Mouse (Mus musculus) cerebellum, adult 8-10 months (tissue): Measurements from ENCODE around the gene Zfp622.

Experiments used
- DNase-seq: peaks from one replicate; pipeline ENCODE4 v3.0.0; 2022

Gene Zfp622

GRCm38 (mm10) chr15:25984067-25984733, at the start of gene Zfp622:
TSS of gene Zfp622 (plus strand) at chr15:25984366.
- peak; percentile 89 for DNase-seq

- no peak for DNase-seq
These were observed 49.8 kb upstream of the Zfp622 start for GRCm38 (mm10) chr15:25934411-25934810.

- DNase-seq: no peak
These were observed 45.7 kb upstream of the Zfp622 start for GRCm38 (mm10) chr15:25938496-25938895.

GRCm38 (mm10) chr15:25940397-25941377, 43.5 kb upstream of the Zfp622 start:
- DNase-seq: no peak

- DNase-seq: no peak
These were observed 42.7 kb upstream of the Zfp622 start for GRCm38 (mm10) chr15:25941514-25941913.

- DNase-seq: no peak
These were observed 41.8 kb upstream of the Zfp622 start for GRCm38 (mm10) chr15:25942415-25942814.

GRCm38 (mm10) chr15:25943386-25944137, 40.6 kb upstream of the Zfp622 start:
- DNase-seq: no peak

GRCm38 (mm10) chr15:25945224-25945623, 38.9 kb upstream of the Zfp622 start:
- DNase-seq: no peak

GRCm38 (mm10) chr15:25946482-25946881, 37.7 kb upstream of the Zfp622 start:
- no peak for DNase-seq

GRCm38 (mm10) chr15:25947383-25947782, 36.8 kb upstream of the Zfp622 start:
- DNase-seq: no peak

GRCm38 (mm10) chr15:25948257-25949223, 35.6 kb upstream of the Zfp622 start:
- DNase-seq: no peak

- DNase-seq: no peak
These were observed 34.5 kb upstream of the Zfp622 start for GRCm38 (mm10) chr15:25949696-25950095.

- no peak for DNase-seq
These were observed 33.6 kb upstream of the Zfp622 start for GRCm38 (mm10) chr15:25950584-25950983.

GRCm38 (mm10) chr15:25951037-25951436, 33.1 kb upstream of the Zfp622 start:
- no peak for DNase-seq

GRCm38 (mm10) chr15:25956001-25956400, 28.2 kb upstream of the Zfp622 start:
- DNase-seq: no peak

- DNase-seq: no peak
These were observed 27.6 kb upstream of the Zfp622 start for GRCm38 (mm10) chr15:25956422-25957117.

- DNase-seq: no peak
These were observed 26.5 kb upstream of the Zfp622 start for GRCm38 (mm10) chr15:25957651-25958050.

- peak; percentile 22 for DNase-seq
These were observed 24.8 kb upstream of the Zfp622 start for GRCm38 (mm10) chr15:25959375-25959774.

GRCm38 (mm10) chr15:25960231-25960630, 23.9 kb upstream of the Zfp622 start:
- no peak for DNase-seq

GRCm38 (mm10) chr15:25966220-25966774, 17.9 kb upstream of the Zfp622 start:
- no peak for DNase-seq

- no peak for DNase-seq
These were observed 12.6 kb upstream of the Zfp622 start for GRCm38 (mm10) chr15:25971596-25971995.
